Mouse (Mus musculus): ENCODE measurements at regions not wholly inside any gene's neighbourhood (a gene's known extent, or its start where the extent isn't known, plus 50 kb on each side); places are given as distances from the start of the nearest gene placed in this dataset.

DNA sequence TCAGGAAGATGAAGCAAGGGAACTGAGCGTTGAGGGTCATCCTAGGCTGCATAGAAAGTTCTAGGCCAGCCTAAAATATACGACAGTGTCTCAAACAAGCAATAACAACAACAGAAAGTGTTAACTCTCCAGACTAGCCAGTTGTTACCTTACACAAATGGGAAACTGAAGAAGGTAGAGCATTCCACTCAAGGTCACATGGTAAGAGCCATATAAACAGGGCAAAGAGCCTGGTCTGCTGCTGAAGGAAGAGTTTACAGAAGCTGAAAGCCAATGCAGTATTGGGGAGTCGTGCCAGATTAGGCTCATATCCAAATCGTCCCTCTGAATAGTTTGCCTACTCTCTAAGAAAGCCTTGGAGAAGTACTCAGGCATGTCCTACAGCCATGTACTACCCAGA lies 59.6 kb upstream of the Trabd2b start:
- TF ChIP-seq CTCF (IDR thresholded peaks at IDR 0.05; ENCODE audit: extremely low read depth, insufficient read depth, low read length) (no peak), POLR2A (IDR thresholded peaks at IDR 0.05; ENCODE audit: extremely low read depth, insufficient read depth, low read length) (no peak)

Measured in cortical plate, adult 2 months (tissue).